Mouse (Mus musculus): ENCODE results near the gene Me3.

- TF ChIP-seq CTCF (IDR thresholded peaks at IDR 0.05; ENCODE audit: control insufficient read depth, insufficient read depth, low read length) (no peak), POLR2A (IDR thresholded peaks at IDR 0.05; ENCODE audit: borderline replicate concordance, control insufficient read depth, low read depth, low read length) (no peak)
Measured at GRCm38 (mm10) chr7:89700511-89700910, 68.3 kb downstream of the Me3 start.

Data from bone marrow, adult 2 months (tissue).